Mouse (Mus musculus): Measurements from ENCODE around the gene Cog7. TPM values are rescaled to one million over a fixed set of nuclear protein-coding genes. Genes with fewer than 3 reads are reported as not detected.

Gene Cog7
- polyA plus RNA-seq, 1 experiment = 39.9 TPM

- H3K27ac ChIP-seq (ENCODE audit: insufficient read depth, low read depth, low read length) = no peak overlapping the region
- no peak for DNase-seq
- no peaks in the 10 kb centered on the region for H3K4me1 ChIP-seq (ENCODE audit: control insufficient read depth, insufficient read depth, low read length)
- 74% methylated on average over 8 of the region's 8 CpGs for WGBS
- H3K4me3 ChIP-seq (ENCODE audit: insufficient read depth, low read depth, low read length) = no peak overlapping the region
- no peak for TF ChIP-seq POLR2A (IDR thresholded peaks at IDR 0.05; ENCODE audit: low read depth, low read length)
- no peaks in the 10 kb centered on the region for H3K36me3 ChIP-seq (ENCODE audit: control insufficient read depth, insufficient read depth, low read length)
- no peaks in the 10 kb centered on the region for H3K27me3 ChIP-seq (replicated peaks; ENCODE audit: control insufficient read depth, insufficient read depth, low read length)
Measured at GRCm38 (mm10) chr7:121902757-121903411, 78.6 kb downstream of the Cog7 start.

- Histone ChIP-seq H3K4me1 (ENCODE audit: control insufficient read depth, insufficient read depth, low read length) (no peaks in the 10 kb centered on the region), H3K4me3 (ENCODE audit: insufficient read depth, low read depth, low read length) (no peak overlapping the region), H3K27me3 (replicated peaks; ENCODE audit: control insufficient read depth, insufficient read depth, low read length) (no peaks in the 10 kb centered on the region), H3K36me3 (ENCODE audit: control insufficient read depth, insufficient read depth, low read length) (no peaks in the 10 kb centered on the region), H3K27ac (ENCODE audit: insufficient read depth, low read depth, low read length) (no peak overlapping the region)
- TF ChIP-seq POLR2A (IDR thresholded peaks at IDR 0.05; ENCODE audit: low read depth, low read length) = no peak
- no peak for TF ChIP-seq CTCF (conservative IDR thresholded peaks at IDR 0.05; ENCODE audit: insufficient read depth, insufficient read length, low read depth, low read length)
- WGBS = 14% methylated on average over 7 of the region's 7 CpGs
- no peak for DNase-seq
Measured at GRCm38 (mm10) chr7:121899940-121900339, 81.6 kb downstream of the Cog7 start.

GRCm38 (mm10) chr7:121899311-121899710, 82.2 kb downstream of the Cog7 start:
- Histone ChIP-seq H3K4me3 (ENCODE audit: insufficient read depth, low read depth, low read length) (no peak overlapping the region), H3K4me1 (ENCODE audit: control insufficient read depth, insufficient read depth, low read length) (no peaks in the 10 kb centered on the region), H3K36me3 (ENCODE audit: control insufficient read depth, insufficient read depth, low read length) (no peaks in the 10 kb centered on the region), H3K27me3 (replicated peaks; ENCODE audit: control insufficient read depth, insufficient read depth, low read length) (no peaks in the 10 kb centered on the region), H3K27ac (ENCODE audit: insufficient read depth, low read depth, low read length) (no peak overlapping the region)
- DNase-seq = peak; percentile 12
- whole genome bisulfite sequencing = 10% methylated on average over 14 of the region's 14 CpGs
- TF ChIP-seq POLR2A (IDR thresholded peaks at IDR 0.05; ENCODE audit: low read depth, low read length) (no peak), CTCF (conservative IDR thresholded peaks at IDR 0.05; ENCODE audit: insufficient read depth, insufficient read length, low read depth, low read length) (peak; percentile 61)

- DNase-seq = no peak
- Histone ChIP-seq H3K4me1 (ENCODE audit: control insufficient read depth, insufficient read depth, low read length) (no peaks in the 10 kb centered on the region), H3K27me3 (replicated peaks; ENCODE audit: control insufficient read depth, insufficient read depth, low read length) (no peaks in the 10 kb centered on the region), H3K36me3 (ENCODE audit: control insufficient read depth, insufficient read depth, low read length) (no peaks in the 10 kb centered on the region), H3K4me3 (ENCODE audit: insufficient read depth, low read depth, low read length) (no peak overlapping the region), H3K27ac (ENCODE audit: insufficient read depth, low read depth, low read length) (no peak overlapping the region)
- TF ChIP-seq POLR2A (IDR thresholded peaks at IDR 0.05; ENCODE audit: low read depth, low read length) = no peak
- TF ChIP-seq CTCF (conservative IDR thresholded peaks at IDR 0.05; ENCODE audit: insufficient read depth, insufficient read length, low read depth, low read length) = no peak
- WGBS = 48% methylated on average over 6 of the region's 6 CpGs
Measured at GRCm38 (mm10) chr7:121896689-121897088, 84.8 kb downstream of the Cog7 start.

GRCm38 (mm10) chr7:121890636-121891360, 90.7 kb downstream of the Cog7 start:
- TF ChIP-seq CTCF (conservative IDR thresholded peaks at IDR 0.05; ENCODE audit: insufficient read depth, insufficient read length, low read depth, low read length) (no peak), POLR2A (IDR thresholded peaks at IDR 0.05; ENCODE audit: low read depth, low read length) (no peak)
- 72% methylated on average over 13 of the region's 13 CpGs for WGBS
- Histone ChIP-seq H3K36me3 (ENCODE audit: control insufficient read depth, insufficient read depth, low read length) (no peaks in the 10 kb centered on the region), H3K27ac (ENCODE audit: insufficient read depth, low read depth, low read length) (no peak overlapping the region), H3K4me3 (ENCODE audit: insufficient read depth, low read depth, low read length) (no peak overlapping the region), H3K27me3 (replicated peaks; ENCODE audit: control insufficient read depth, insufficient read depth, low read length) (no peaks in the 10 kb centered on the region), H3K4me1 (ENCODE audit: control insufficient read depth, insufficient read depth, low read length) (no peaks in the 10 kb centered on the region)
- DNase-seq = no peak

GRCm38 (mm10) chr7:121880246-121880645, 101.3 kb downstream of the Cog7 start:
- Histone ChIP-seq H3K4me3 (ENCODE audit: insufficient read depth, low read depth, low read length) (no peak overlapping the region), H3K27me3 (replicated peaks; ENCODE audit: control insufficient read depth, insufficient read depth, low read length) (no peaks in the 10 kb centered on the region), H3K27ac (ENCODE audit: insufficient read depth, low read depth, low read length) (no peak overlapping the region), H3K36me3 (ENCODE audit: control insufficient read depth, insufficient read depth, low read length) (no peaks in the 10 kb centered on the region), H3K4me1 (ENCODE audit: control insufficient read depth, insufficient read depth, low read length) (no peaks in the 10 kb centered on the region)
- TF ChIP-seq CTCF (conservative IDR thresholded peaks at IDR 0.05; ENCODE audit: insufficient read depth, insufficient read length, low read depth, low read length) (no peak), POLR2A (IDR thresholded peaks at IDR 0.05; ENCODE audit: low read depth, low read length) (no peak)
- DNase-seq = no peak
- WGBS = 82% methylated on average over 4 of the region's 4 CpGs

GRCm38 (mm10) chr7:121874784-121875183, 106.7 kb downstream of the Cog7 start:
- no peak overlapping the region for H3K27ac ChIP-seq (ENCODE audit: insufficient read depth, low read depth, low read length)
- 53% methylated on average over 7 of the region's 7 CpGs for WGBS
- TF ChIP-seq POLR2A (IDR thresholded peaks at IDR 0.05; ENCODE audit: low read depth, low read length) (no peak), CTCF (conservative IDR thresholded peaks at IDR 0.05; ENCODE audit: insufficient read depth, insufficient read length, low read depth, low read length) (no peak)
- peak; percentile 18 for DNase-seq
- no peaks in the 10 kb centered on the region for H3K4me1 ChIP-seq (ENCODE audit: control insufficient read depth, insufficient read depth, low read length)
- H3K36me3 ChIP-seq (ENCODE audit: control insufficient read depth, insufficient read depth, low read length) = no peaks in the 10 kb centered on the region
- H3K27me3 ChIP-seq (replicated peaks; ENCODE audit: control insufficient read depth, insufficient read depth, low read length) = no peaks in the 10 kb centered on the region
- no peak overlapping the region for H3K4me3 ChIP-seq (ENCODE audit: insufficient read depth, low read depth, low read length)

Data from kidney, adult 2 months (tissue).